Mouse (Mus musculus): ENCODE measurements around the gene Emc8. TPM values are rescaled to one million over a fixed set of nuclear protein-coding genes. Genes with fewer than 3 reads are reported as not detected.

Gene Emc8
- polyA plus RNA-seq, 1 experiment from 2014 or later = 137 TPM

DNA sequence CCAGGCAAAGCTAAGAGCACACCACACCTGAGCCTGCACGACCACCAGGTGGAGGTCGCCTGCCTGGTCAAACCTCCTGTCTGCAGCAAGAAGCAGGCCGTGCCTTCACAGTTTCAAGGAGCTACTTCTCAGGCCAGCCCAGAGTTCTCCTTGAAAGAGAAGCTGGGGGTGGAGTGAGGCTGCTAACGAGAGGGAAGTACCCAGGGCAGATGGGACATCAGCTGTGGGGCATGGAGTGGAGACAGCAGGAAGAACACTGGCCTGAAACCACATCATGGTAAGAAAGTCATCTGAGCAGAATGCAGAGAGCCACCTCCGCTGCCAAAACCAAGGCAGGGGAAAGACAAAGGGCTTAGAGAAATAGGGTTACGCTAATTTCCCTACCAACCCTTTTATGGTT lies 3.8 kb downstream of the Emc8 start:
- DNase-seq (ENCODE audit: low spot score) (no peak), ATAC-seq (no peak)
- no peak overlapping the region for H3K4me3 ChIP-seq (ENCODE audit: low read depth, low read length)
- no peaks in the 10 kb centered on the region for H3K27me3 ChIP-seq (replicated peaks; ENCODE audit: insufficient read depth, low read length)
- H3K9me3 ChIP-seq (ENCODE audit: low read length) = no peaks in the 10 kb centered on the region
- no peak overlapping the region for H3K9ac ChIP-seq (replicated peaks; ENCODE audit: low read depth)
- no peak overlapping the region for H3K4me2 ChIP-seq (replicated peaks; ENCODE audit: low read depth, low read length)
- H3K27ac ChIP-seq (ENCODE audit: low read length) = no peak overlapping the region
- TF ChIP-seq CTCF (IDR thresholded peaks at IDR 0.05) (no peak), EP300 (IDR thresholded peaks at IDR 0.05) (no peak)
- H3K36me3 ChIP-seq (ENCODE audit: insufficient read depth, low read length) = no peaks in the 10 kb centered on the region
- 68% methylated on average over 6 of the region's 6 CpGs for WGBS
- peaks cover 12% of the 10 kb centered on the region; the same call in 1 of the 2 replicates for H3K4me1 ChIP-seq (ENCODE audit: insufficient read depth, low read depth, low read length)

DNA sequence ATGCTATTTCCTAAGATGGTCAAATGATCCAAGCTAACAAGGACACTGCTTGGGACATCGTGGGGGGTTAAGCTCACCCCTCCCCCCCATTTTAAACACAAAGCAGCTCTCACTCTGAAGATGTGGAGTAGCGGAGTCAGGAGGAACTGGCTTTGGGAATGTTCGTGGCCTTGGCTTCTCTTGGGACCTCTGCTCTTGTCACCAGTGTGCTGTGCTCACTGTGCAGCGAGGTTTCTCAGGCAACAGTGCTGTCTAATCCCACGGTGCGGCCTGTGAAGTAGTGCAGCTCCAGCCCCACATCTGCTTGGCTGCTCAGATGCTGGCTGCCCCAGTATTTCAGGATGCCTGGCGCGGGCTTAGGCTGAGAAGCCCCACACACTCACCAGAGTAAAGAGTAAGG lies 11.0 kb downstream of the Emc8 start:
- 77% methylated on average over 8 of the region's 8 CpGs for WGBS
- ATAC-seq (no peak), DNase-seq (ENCODE audit: low spot score) (no peak)
- H3K4me1 ChIP-seq (ENCODE audit: insufficient read depth, low read depth, low read length) = no peaks in the 10 kb centered on the region
- no peaks in the 10 kb centered on the region for H3K27me3 ChIP-seq (replicated peaks; ENCODE audit: insufficient read depth, low read length)
- H3K4me3 ChIP-seq (ENCODE audit: low read depth, low read length) = no peak overlapping the region
- H3K9ac ChIP-seq (replicated peaks; ENCODE audit: low read depth) = no peak overlapping the region
- H3K27ac ChIP-seq (ENCODE audit: low read length) = no peak overlapping the region
- no peak overlapping the region for H3K4me2 ChIP-seq (replicated peaks; ENCODE audit: low read depth, low read length)
- H3K36me3 ChIP-seq (ENCODE audit: insufficient read depth, low read length) = peaks cover 9% of the 10 kb centered on the region; the same call in 1 of the 2 replicates
- no peaks in the 10 kb centered on the region for H3K9me3 ChIP-seq (ENCODE audit: low read length)
- TF ChIP-seq CTCF (IDR thresholded peaks at IDR 0.05) = no peak
- no peak for TF ChIP-seq EP300 (IDR thresholded peaks at IDR 0.05)

DNA sequence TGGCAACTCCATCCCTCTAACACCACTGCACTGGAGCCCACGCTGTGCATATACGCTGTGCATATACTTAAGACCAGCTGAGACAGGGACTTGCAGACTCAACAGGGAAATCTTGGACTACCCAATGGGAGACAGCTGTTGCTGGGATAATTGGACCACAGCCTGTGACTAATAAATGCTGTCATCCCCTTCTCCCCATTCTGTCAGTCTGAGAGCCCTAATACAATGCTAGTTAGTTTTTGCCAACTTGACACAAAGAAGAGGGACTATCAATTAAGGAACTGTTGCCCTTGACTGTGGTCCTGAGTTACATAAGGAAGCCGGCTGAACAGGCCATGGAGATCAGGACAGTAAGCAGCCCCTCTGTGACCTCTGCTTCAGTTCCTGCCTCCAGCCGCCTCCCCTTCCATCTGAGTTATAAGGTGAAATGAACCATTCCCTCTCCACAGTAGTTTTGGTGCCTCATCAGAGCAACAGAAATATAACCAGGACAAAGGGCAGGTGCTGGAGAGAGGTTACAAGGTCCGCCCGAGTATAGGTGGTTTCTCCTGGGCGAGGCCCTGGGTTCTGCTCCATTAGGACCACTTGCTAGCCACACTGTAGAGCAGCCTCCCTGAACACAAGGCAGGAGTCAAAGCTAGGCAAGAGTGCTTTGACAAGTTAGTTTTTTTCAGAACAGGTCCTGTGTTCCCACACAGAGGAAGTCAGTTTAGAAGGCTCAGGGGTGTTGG lies 11.9 kb downstream of the Emc8 start:
- TF ChIP-seq CTCF (IDR thresholded peaks at IDR 0.05) = no peak
- no peak for TF ChIP-seq EP300 (IDR thresholded peaks at IDR 0.05)
- ATAC-seq = no peak
- 88% methylated on average over 7 of the region's 7 CpGs for WGBS

DNA sequence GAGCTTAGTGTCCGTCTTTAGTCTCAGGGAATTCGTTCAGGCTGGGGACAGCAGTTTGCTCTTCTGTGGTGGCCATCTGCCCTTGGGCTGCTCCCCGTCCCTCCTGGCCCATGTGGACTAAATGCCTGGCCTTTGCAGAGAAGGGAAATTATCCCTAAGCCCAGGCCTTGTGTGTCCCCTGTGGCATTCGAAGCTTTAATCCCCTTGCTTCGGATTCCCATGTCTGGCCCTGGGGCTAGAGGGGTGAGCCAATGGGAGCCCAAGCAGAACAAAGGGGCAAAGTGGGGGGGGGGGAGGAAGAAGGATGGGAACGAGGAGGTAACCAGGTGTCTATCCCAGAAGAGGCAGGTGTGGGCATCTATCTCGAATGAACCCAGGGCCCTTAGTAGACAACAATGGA lies 20.8 kb downstream of the Emc8 start, which contains the start of gene 1190005I06Rik:
Gene 1190005I06Rik (minus strand): TSS at position 101 of the 400 bp plus-strand sequence.
- no peaks in the 10 kb centered on the region for H3K4me1 ChIP-seq (ENCODE audit: insufficient read depth, low read depth, low read length)
- H3K36me3 ChIP-seq (ENCODE audit: insufficient read depth, low read length) = no peaks in the 10 kb centered on the region
- DNase-seq (ENCODE audit: low spot score) (no peak), ATAC-seq (no peak)
- no peaks in the 10 kb centered on the region for H3K27me3 ChIP-seq (replicated peaks; ENCODE audit: insufficient read depth, low read length)
- TF ChIP-seq CTCF (IDR thresholded peaks at IDR 0.05) (no peak), EP300 (IDR thresholded peaks at IDR 0.05) (no peak)
- no peaks in the 10 kb centered on the region for H3K9me3 ChIP-seq (ENCODE audit: low read length)
- no peak within 1 kb of the TSS for H3K9ac ChIP-seq (replicated peaks; ENCODE audit: low read depth)
- no peak within 1 kb of the TSS for H3K27ac ChIP-seq (ENCODE audit: low read length)
- no peak within 1 kb of the TSS for H3K4me3 ChIP-seq (ENCODE audit: low read depth, low read length)
- no peak within 1 kb of the TSS for H3K4me2 ChIP-seq (replicated peaks; ENCODE audit: low read depth, low read length)
- 61% methylated on average over 6 of the region's 7 CpGs for WGBS

More for the DNA sequence above, 11.9 kb downstream of the Emc8 start:
- no peak overlapping the region for H3K4me2 ChIP-seq (replicated peaks; ENCODE audit: low read depth, low read length)
- H3K4me3 ChIP-seq (ENCODE audit: low read depth, low read length) = no peak overlapping the region
- no peak for DNase-seq (ENCODE audit: low spot score)
- no peak overlapping the region for H3K27ac ChIP-seq (ENCODE audit: low read length)
- H3K36me3 ChIP-seq (ENCODE audit: insufficient read depth, low read length) = peaks cover 9% of the 10 kb centered on the region; the same call in 1 of the 2 replicates
- H3K9me3 ChIP-seq (ENCODE audit: low read length) = no peaks in the 10 kb centered on the region
- H3K4me1 ChIP-seq (ENCODE audit: insufficient read depth, low read depth, low read length) = no peaks in the 10 kb centered on the region
- no peak overlapping the region for H3K9ac ChIP-seq (replicated peaks; ENCODE audit: low read depth)
- no peaks in the 10 kb centered on the region for H3K27me3 ChIP-seq (replicated peaks; ENCODE audit: insufficient read depth, low read length)

- no peak overlapping the region for H3K27ac ChIP-seq (ENCODE audit: low read length)
- DNase-seq (ENCODE audit: low spot score) (no peak), ATAC-seq (peak; percentile 12; the same call in 1 of the 2 replicates)
- no peak overlapping the region for H3K4me2 ChIP-seq (replicated peaks; ENCODE audit: low read depth, low read length)
- H3K27me3 ChIP-seq (replicated peaks; ENCODE audit: insufficient read depth, low read length) = no peaks in the 10 kb centered on the region
- H3K36me3 ChIP-seq (ENCODE audit: insufficient read depth, low read length) = no peaks in the 10 kb centered on the region
- no peaks in the 10 kb centered on the region for H3K9me3 ChIP-seq (ENCODE audit: low read length)
- H3K4me1 ChIP-seq (ENCODE audit: insufficient read depth, low read depth, low read length) = no peaks in the 10 kb centered on the region
- TF ChIP-seq EP300 (IDR thresholded peaks at IDR 0.05) (no peak), CTCF (IDR thresholded peaks at IDR 0.05) (no peak)
- H3K4me3 ChIP-seq (ENCODE audit: low read depth, low read length) = no peak overlapping the region
- H3K9ac ChIP-seq (replicated peaks; ENCODE audit: low read depth) = no peak overlapping the region
- WGBS = 51% methylated on average over 7 of the region's 7 CpGs
Observed at GRCm38 (mm10) chr8:120644663-120645062, 23.7 kb downstream of the Emc8 start.

- H3K4me3 ChIP-seq (ENCODE audit: low read depth, low read length) = no peak overlapping the region
- no peak for DNase-seq (ENCODE audit: low spot score)
- 66% methylated on average over 10 of the region's 10 CpGs for WGBS
- H3K27ac ChIP-seq (ENCODE audit: low read length) = no peak overlapping the region
- H3K4me2 ChIP-seq (replicated peaks; ENCODE audit: low read depth, low read length) = no peak overlapping the region
- no peaks in the 10 kb centered on the region for H3K27me3 ChIP-seq (replicated peaks; ENCODE audit: insufficient read depth, low read length)
- H3K9ac ChIP-seq (replicated peaks; ENCODE audit: low read depth) = no peak overlapping the region
- ATAC-seq = no peak
- no peaks in the 10 kb centered on the region for H3K36me3 ChIP-seq (ENCODE audit: insufficient read depth, low read length)
- H3K4me1 ChIP-seq (ENCODE audit: insufficient read depth, low read depth, low read length) = no peaks in the 10 kb centered on the region
- TF ChIP-seq CTCF (IDR thresholded peaks at IDR 0.05) (peak; percentile 22; the same call in 1 of the 2 replicates), EP300 (IDR thresholded peaks at IDR 0.05) (no peak)
- no peaks in the 10 kb centered on the region for H3K9me3 ChIP-seq (ENCODE audit: low read length)
Observed at GRCm38 (mm10) chr8:120642031-120642662, 26.2 kb downstream of the Emc8 start.

Data from lung, postnatal 0 days (tissue).